Mouse (Mus musculus): ENCODE data around the gene Hoxb13.

GRCm38 (mm10) chr11:96205426-96206131 lies 11.5 kb downstream of the Hoxb13 start:
- TF ChIP-seq CTCF (IDR thresholded peaks at IDR 0.05; ENCODE audit: control insufficient read depth, insufficient read depth, insufficient replicate concordance, low read depth, low read length) (no peak), POLR2A (IDR thresholded peaks at IDR 0.05; ENCODE audit: control insufficient read depth, low read depth, low read length) (no peak)

Data from testis, adult 2 months (tissue).